Mouse (Mus musculus) CH12.LX (cell line): ENCODE measurements around the gene Eef2k. TPM values are rescaled to one million over a fixed set of nuclear protein-coding genes. Genes with fewer than 3 reads are reported as not detected.

Experiments
- DNase-seq: peaks from one replicate; pipeline ENCODE4 v3.0.0-alpha.2; 2013; ENCODE audit errors: extremely low read depth
- H3K27ac ChIP-seq: 2 replicates; pipeline ENCODE4 v1.5.1; 2012; ENCODE audit warnings: low read depth, mild to moderate bottlenecking, control low read depth, moderate library complexity; ENCODE audit not compliant: insufficient read depth
- H3K27me3 ChIP-seq: replicated peaks from 2 replicates; pipeline ENCODE3; 2012; ENCODE audit warnings: inconsistent platforms
- H3K36me3 ChIP-seq, 2 experiments: replicated peaks in 1 of 2; 2 replicates each; pipeline versions ENCODE3 to v1.6.1; 2012; ENCODE audit warnings: inconsistent platforms in 1 of 2, low read length in 1 of 2, mild to moderate bottlenecking in 1 of 2, mixed read lengths in 1 of 2, moderate library complexity in 1 of 2; ENCODE audit not compliant: control insufficient read depth in 1 of 2, insufficient read depth in 1 of 2
- H3K4me1 ChIP-seq, 2 experiments: 2 replicates each; pipeline ENCODE4 v1.6.1; 2012; ENCODE audit warnings: inconsistent platforms in 1 of 2, moderate library complexity in 1 of 2; ENCODE audit not compliant: insufficient read depth in 2 of 2, control insufficient read depth in 1 of 2
- H3K4me2 ChIP-seq: 2 replicates; pipeline ENCODE4 v1.6.1; 2012; ENCODE audit warnings: low read depth, mild to moderate bottlenecking, control low read depth; ENCODE audit not compliant: poor library complexity, insufficient read depth, severe bottlenecking
- H3K4me3 ChIP-seq, 3 experiments: fragments of 150-350 bp in 1 of 3; sonication (generic) in 1 of 3; replicated peaks in 1 of 3; 2 replicates each; pipeline versions ENCODE3 to v1.5.1; 2011 to 2012; ENCODE audit warnings: low read depth in 2 of 3, low read length in 2 of 3, mild to moderate bottlenecking in 2 of 3, moderate library complexity in 2 of 3, control low read depth in 1 of 3, improper control_type of control experiment in 1 of 3, inconsistent platforms in 1 of 3, mixed read lengths in 1 of 3; ENCODE audit not compliant: poor library complexity in 1 of 3
- H3K79me2 ChIP-seq: replicated peaks from 2 replicates; pipeline ENCODE4 v1.6.1; 2012; ENCODE audit warnings: mild to moderate bottlenecking, moderate library complexity; ENCODE audit not compliant: control insufficient read depth, poor library complexity, insufficient read depth, severe bottlenecking; ENCODE audit errors: extremely low read depth
- H3K9ac ChIP-seq: 2 replicates; pipeline ENCODE4 v1.6.1; 2012; ENCODE audit warnings: low read depth, mild to moderate bottlenecking, control low read depth, moderate library complexity; ENCODE audit not compliant: insufficient read depth
- H3K9me3 ChIP-seq: replicated peaks from 2 replicates; pipeline ENCODE3; 2012; ENCODE audit warnings: low read length, inconsistent platforms, mixed read lengths
- BHLHE40 ChIP-seq: IDR thresholded peaks from 2 replicates; pipeline ENCODE4 v1.6.1; 2011; ENCODE audit warnings: mild to moderate bottlenecking, low read depth, low read length, improper control_type of control experiment
- CTCF ChIP-seq, 2 experiments: IDR thresholded peaks in 1 of 2; conservative IDR thresholded peaks in 1 of 2; 2 replicates each; pipeline ENCODE4 v1.5.1; 2011 to 2012; ENCODE audit warnings: low read depth in 2 of 2, low read length in 2 of 2, improper control_type of control experiment in 1 of 2, inconsistent platforms in 1 of 2, mild to moderate bottlenecking in 1 of 2, moderate library complexity in 1 of 2
- ELF1 ChIP-seq: IDR thresholded peaks from 2 replicates; pipeline ENCODE4 v1.6.1; 2014; ENCODE audit warnings: low read depth, mild to moderate bottlenecking, inconsistent platforms, low read length, improper control_type of control experiment
- EP300 ChIP-seq: IDR thresholded peaks from 2 replicates; pipeline ENCODE4 v1.6.1; 2011; ENCODE audit warnings: low read length, improper control_type of control experiment
- HCFC1 ChIP-seq: IDR thresholded peaks from 2 replicates; pipeline ENCODE4 v1.6.1; 2012; ENCODE audit warnings: low read depth, mild to moderate bottlenecking, inconsistent platforms, low read length, improper control_type of control experiment
- JUND ChIP-seq: conservative IDR thresholded peaks from 2 replicates; pipeline ENCODE4 v1.6.1; 2011; ENCODE audit warnings: low read depth, low read length, improper control_type of control experiment
- MAZ ChIP-seq: IDR thresholded peaks from 2 replicates; pipeline ENCODE4 v1.6.1; 2012; ENCODE audit warnings: low read depth, mild to moderate bottlenecking, inconsistent platforms, low read length, improper control_type of control experiment, moderate library complexity
- MEF2A ChIP-seq: IDR thresholded peaks from 2 replicates; pipeline ENCODE4 v1.6.1; 2014; ENCODE audit warnings: low read depth, mild to moderate bottlenecking, inconsistent platforms, low read length, improper control_type of control experiment, borderline replicate concordance
- MXI1 ChIP-seq: IDR thresholded peaks from 2 replicates; pipeline ENCODE4 v1.6.1; 2011; ENCODE audit warnings: mild to moderate bottlenecking, low read depth, low read length, improper control_type of control experiment
- MYC ChIP-seq: IDR thresholded peaks from 2 replicates; pipeline ENCODE4 v1.6.1; 2011; ENCODE audit warnings: low read depth, mild to moderate bottlenecking, improper control_type of control experiment, low read length
- NRF1 ChIP-seq: IDR thresholded peaks from 2 replicates; pipeline ENCODE4 v1.6.1; 2014; ENCODE audit warnings: low read depth, mild to moderate bottlenecking, inconsistent platforms, low read length, improper control_type of control experiment, moderate library complexity
- POLR2A ChIP-seq: IDR thresholded peaks from 2 replicates; pipeline ENCODE4 v1.6.1; 2011; ENCODE audit warnings: low read depth, mild to moderate bottlenecking, improper control_type of control experiment, low read length
- RAD21 ChIP-seq: IDR thresholded peaks from 2 replicates; pipeline ENCODE4 v1.6.1; 2011; ENCODE audit warnings: low read depth, mild to moderate bottlenecking, low read length, improper control_type of control experiment, moderate library complexity
- SIN3A ChIP-seq: IDR thresholded peaks from 2 replicates; pipeline ENCODE4 v1.6.1; 2012; ENCODE audit warnings: low read length, improper control_type of control experiment, inconsistent platforms
- SMC3 ChIP-seq: IDR thresholded peaks from 2 replicates; pipeline ENCODE4 v1.6.1; 2011; ENCODE audit warnings: low read depth, low read length, improper control_type of control experiment
- TCF12 ChIP-seq: IDR thresholded peaks from 2 replicates; pipeline ENCODE4 v1.6.1; 2014; ENCODE audit warnings: low read depth, mild to moderate bottlenecking, inconsistent platforms, low read length, improper control_type of control experiment
- ZC3H11A ChIP-seq: IDR thresholded peaks from 2 replicates; pipeline ENCODE4 v1.6.1; 2012; ENCODE audit warnings: low read depth, mild to moderate bottlenecking, inconsistent platforms, low read length, improper control_type of control experiment
- ZKSCAN1 ChIP-seq: IDR thresholded peaks from 2 replicates; pipeline ENCODE4 v1.6.1; 2012; ENCODE audit warnings: low read depth, inconsistent platforms, low read length, improper control_type of control experiment, borderline replicate concordance
- dilution Hi-C: fragments of 300-500 bp; cut with MboI; formaldehyde crosslinking; loops from 2 replicates; pipeline ENCODE4 v1.14.3; 2020; ENCODE audit warnings: low sequenced_read_pairs; ENCODE audit not compliant: extremely low pct_unique_long_range_greater_than_20kb, extremely low pct_ligation_motif_present
- in situ Hi-C: fragments of 300-500 bp; cut with MboI; formaldehyde crosslinking; loops from 3 replicates; pipeline ENCODE4 v1.14.3; 2019; ENCODE audit warnings: low sequenced_read_pairs, low pct_ligation_motif_present, low pct_unique_long_range_greater_than_20kb, mixed read lengths
- polyA plus RNA-seq: library from polyadenylated mRNA; unstranded; fragments of >175 nt; gene quantifications from 2 replicates; pipeline ENCODE4 v1.2.1, GENCODE M21; 2012; ENCODE audit warnings: low read depth; ENCODE audit not compliant: insufficient read length
- total RNA-seq, 2 experiments: library from RNA; depleted of rRNA; stranded (reverse); fragments of 300-350 nt in 1 of 2; fragments of >200 nt in 1 of 2; gene quantifications; 2 replicates each; pipeline ENCODE4 v1.2.3; 2012 to 2014

The Eef2k gene
- total and polyA plus RNA-seq, 3 experiments = 5.5 to 13.9 (median 13.7) TPM

DNA sequence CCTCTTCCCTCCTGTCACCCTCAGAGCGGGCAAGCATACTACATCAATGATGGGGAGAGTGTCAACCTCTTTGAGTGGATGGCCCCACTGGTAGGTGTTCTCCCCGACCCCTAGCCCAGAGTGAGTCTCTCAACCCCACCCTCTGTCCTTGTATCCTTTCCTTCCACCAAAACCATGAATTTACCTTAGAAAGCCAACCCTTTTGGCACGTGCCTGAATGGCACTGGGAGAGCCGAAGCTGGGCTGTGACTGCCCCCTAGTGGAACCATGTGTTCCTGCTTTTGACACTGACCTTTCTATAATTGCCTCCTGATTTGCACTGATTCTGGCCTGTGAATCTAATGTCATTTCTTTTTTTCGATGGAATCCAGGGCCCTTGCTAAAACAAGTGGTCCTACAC lies 19.4 kb upstream of the Eef2k start (continued):
- TF ChIP-seq TCF12 (no peak), JUND (no peak), POLR2A (no peak), MAZ (no peak), ZC3H11A (no peak), SIN3A (no peak), BHLHE40 (peak; percentile 100), MYC (peak; percentile 92), RAD21 (peak; percentile 88), MEF2A (no peak), NRF1 (no peak), MXI1 (no peak), EP300 (no peak)

DNA sequence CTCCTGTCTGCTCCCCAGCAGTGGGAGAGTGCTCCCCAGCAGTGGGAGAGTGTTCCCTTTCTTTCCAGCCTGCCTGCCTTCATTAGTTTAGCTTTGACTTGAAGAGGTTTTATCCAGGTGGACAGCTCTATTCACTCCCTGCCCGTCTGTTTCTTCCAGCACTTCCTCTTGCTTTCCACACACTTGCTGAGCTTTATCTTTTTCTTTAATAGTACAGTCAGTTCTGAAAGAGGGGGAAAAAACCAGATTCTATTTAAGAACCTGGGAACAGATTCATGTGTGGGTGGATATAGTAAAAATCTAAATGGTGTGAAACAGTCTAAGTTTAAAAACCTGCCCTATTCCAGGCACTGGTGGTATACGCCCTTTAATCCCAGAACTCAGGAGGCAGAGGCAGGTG lies 17.5 kb upstream of the Eef2k start:
- Histone ChIP-seq H3K27ac (no peak overlapping the region), H3K4me2 (no peak overlapping the region), H3K79me2 (no peaks in the 10 kb centered on the region), H3K4me1 (peaks cover 3 to 21% of the 10 kb centered on the region in 2 experiments), H3K27me3 (peaks cover 28% of the 10 kb centered on the region), H3K9me3 (no peaks in the 10 kb centered on the region), H3K9ac (no peak overlapping the region), H3K4me3 (no peak overlapping the region), H3K36me3 (no peaks in the 10 kb centered on the region)
- DNase-seq = no peak
- TF ChIP-seq HCFC1 = no peak
- no peak for TF ChIP-seq ELF1
- no peak for TF ChIP-seq ZKSCAN1
- in situ Hi-C loops (loop anchor here (5.0 to 10.0 kb wide), 3 partner anchors 70 to 190 kb away; partner anchors contain the start of genes Pdzd9 and Uqcrc2), dilution Hi-C loops (no loop called here)

DNA sequence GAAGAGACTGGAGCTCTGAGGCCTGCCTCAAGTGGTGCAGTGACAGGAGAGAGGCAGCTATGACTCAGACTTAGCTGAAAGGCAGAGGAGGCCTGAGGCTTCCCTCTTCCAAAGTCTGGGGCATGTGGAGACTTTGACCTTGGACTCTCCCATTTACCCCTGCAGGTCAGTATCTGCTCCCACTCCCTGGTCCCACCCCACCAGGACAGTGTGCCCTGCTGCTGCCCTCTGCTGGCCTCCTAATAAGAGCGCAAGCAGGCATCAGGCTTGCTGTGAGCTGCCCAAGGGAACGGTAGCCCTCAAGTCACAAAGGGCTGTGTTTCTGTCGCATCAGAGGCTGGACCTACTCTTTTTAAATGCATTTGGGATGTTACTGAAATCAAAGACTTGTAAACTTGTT lies 16.2 kb upstream of the Eef2k start:
- Histone ChIP-seq H3K9me3 (no peaks in the 10 kb centered on the region), H3K36me3 (no peaks in the 10 kb centered on the region), H3K4me2 (no peak overlapping the region), H3K4me3 (no peak overlapping the region), H3K79me2 (no peaks in the 10 kb centered on the region), H3K27me3 (peaks cover 41% of the 10 kb centered on the region), H3K27ac (no peak overlapping the region), H3K9ac (no peak overlapping the region), H3K4me1 (peaks cover 0 to 23% of the 10 kb centered on the region in 2 experiments; a peak in 3 of 4 replicates)
- TF ChIP-seq MYC = no peak
- TF ChIP-seq SMC3 = peak; percentile 61
- peak; percentile 25 to 74; a peak in 2 of 4 replicates for TF ChIP-seq CTCF (conservative IDR thresholded peaks at IDR 0.05 in 1 of 2, IDR thresholded peaks at IDR 0.05 in 1 of 2; ENCODE audit: low read depth in 2 of 2, low read length in 2 of 2)
- TF ChIP-seq RAD21 = peak; percentile 43
- in situ Hi-C loops (loop anchor here (5.0 to 10.0 kb wide), 3 partner anchors 72 to 192 kb away; partner anchors contain the start of genes Pdzd9 and Uqcrc2), dilution Hi-C loops (no loop called here)
- DNase-seq = no peak
